Comparison of ENCODE assay signal across 10 mouse cellular contexts in genomic region chr6:52313391-52314303, GRCm38 (mm10). TPM values are rescaled to one million over a fixed set of nuclear protein-coding genes. Genes with fewer than 3 reads are reported as not detected.
DNase-seq lines count a peak whose midpoint lies in the region; ATAC-seq and TF ChIP-seq lines count a peak whose summit lies in the region.
"Had no signal": no experiment of that assay in that cellular context is flagged by ENCODE, and none has a peak within 500 bp of the region (broad histone marks: within the 10 kb centered on the region; RNA-seq: fewer than 3 reads in every experiment).

TSS of gene Evx1 (plus strand) at chr6:52313498.

- H3K27ac ChIP-seq in limb, embryonic 14.5 days (replicated peaks; ENCODE audit: low read depth, low read length) = no peak within 1 kb of the TSS

- DNase-seq in embryo, embryonic 9.5 days (ENCODE audit: extremely low spot score) = peak; percentile 58
- no peak for DNase-seq in embryo, embryonic 10 days (ENCODE audit: low spot score)
- DNase-seq in thymus, postnatal 25 days = peak; percentile 11
- no peak for DNase-seq in thymus, postnatal 36 days
- DNase-seq in limb, embryonic 14.5 days (ENCODE audit: low spot score) = no peak
- DNase-seq in yolk sac, embryonic 10.5 days (ENCODE audit: low spot score) = peak; percentile 27
- DNase-seq in left cerebral cortex, adult 18-20 months (ENCODE audit: low spot score in 2 of 2) = no peak
- no peak for DNase-seq in lung, postnatal 4 days
- DNase-seq: kidney, adult 9 months had no signal

- H3K27me3 ChIP-seq in limb, embryonic 14.5 days (ENCODE audit: control insufficient read depth, insufficient read depth, low read length) = peaks cover 96% of the 10 kb centered on the region

- no peaks in the 10 kb centered on the region for H3K36me3 ChIP-seq in limb, embryonic 14.5 days (ENCODE audit: control insufficient read depth, insufficient read depth, low read length)

- H3K4me2 ChIP-seq in limb, embryonic 14.5 days (replicated peaks; ENCODE audit: low read depth, low read length, severe bottlenecking) = peak within 1 kb of the TSS; percentile 57

- no peaks in the 10 kb centered on the region for H3K9me3 ChIP-seq in limb, embryonic 14.5 days (ENCODE audit: control insufficient read depth, low read length)

- under 1% methylated on average over 52 of the region's 59 CpGs for WGBS in limb, embryonic 14.5 days

- peak; percentile 27; the same call in 1 of the 2 replicates for ATAC-seq in limb, embryonic 14.5 days (ENCODE audit: low FRiP score, low read depth)

- H3K9ac ChIP-seq in limb, embryonic 14.5 days (ENCODE audit: low read depth, low read length, severe bottlenecking) = peak within 1 kb of the TSS; percentile 41; the same call in 1 of the 2 replicates

- no peak for TF ChIP-seq POLR2A in limb, embryonic 14.5 days (IDR thresholded peaks at IDR 0.05; ENCODE audit: borderline replicate concordance, extremely low read depth, insufficient read depth, insufficient read length)

- H3K4me3 ChIP-seq in limb, embryonic 14.5 days (replicated peaks; ENCODE audit: low read length) = peak within 1 kb of the TSS; percentile 40

- H3K4me1 ChIP-seq in limb, embryonic 14.5 days (ENCODE audit: control insufficient read depth, insufficient read depth, low read length) = peaks cover 22% of the 10 kb centered on the region

RNA-seq across cellular contexts. Expression of gene Evx1, which starts in this region (rescaled TPM):
- 0.64 and 0.93 TPM in 2 replicates for polyA plus RNA-seq in limb, embryonic 14.5 days (2012; rRNA removed)
- 0.18 and 0.44 TPM in 2 replicates for polyA plus RNA-seq in limb, embryonic 14.5 days (2014; fragmentation: Nextera tagmentation; extraction: Ambion mirVana)
- not detected for total RNA-seq in left cerebral cortex, adult 18-20 months (2021)
- total RNA-seq: monocyte, adult 5-6 weeks had no signal

Comparison
In these comparisons a context has a peak if more than half of its experiments do, and no peak if none do; other contexts are left out.
1. DNase-seq: peak in embryo, embryonic 9.5 days (single experiment), thymus, postnatal 25 days (single experiment) and yolk sac, embryonic 10.5 days (single experiment); none in embryo, embryonic 10 days (single experiment), thymus, postnatal 36 days (0 of 2), limb, embryonic 14.5 days (single experiment), left cerebral cortex, adult 18-20 months (0 of 2) and lung, postnatal 4 days (0 of 2).
2. Peak in ATAC-seq, H3K4me3 ChIP-seq, H3K9ac ChIP-seq and H3K4me2 ChIP-seq in limb, embryonic 14.5 days; RNA of the gene not detected or under 1 TPM.